Mouse (Mus musculus) 3T3-L1 (cell line): ENCODE measurements around the gene Pi16.

ENCODE experiments used
- DNase-seq: peaks from one replicate; pipeline ENCODE4 v3.0.0-alpha.2; 2015; ENCODE audit warnings: low read depth, low spot score

The Pi16 gene

DNA sequence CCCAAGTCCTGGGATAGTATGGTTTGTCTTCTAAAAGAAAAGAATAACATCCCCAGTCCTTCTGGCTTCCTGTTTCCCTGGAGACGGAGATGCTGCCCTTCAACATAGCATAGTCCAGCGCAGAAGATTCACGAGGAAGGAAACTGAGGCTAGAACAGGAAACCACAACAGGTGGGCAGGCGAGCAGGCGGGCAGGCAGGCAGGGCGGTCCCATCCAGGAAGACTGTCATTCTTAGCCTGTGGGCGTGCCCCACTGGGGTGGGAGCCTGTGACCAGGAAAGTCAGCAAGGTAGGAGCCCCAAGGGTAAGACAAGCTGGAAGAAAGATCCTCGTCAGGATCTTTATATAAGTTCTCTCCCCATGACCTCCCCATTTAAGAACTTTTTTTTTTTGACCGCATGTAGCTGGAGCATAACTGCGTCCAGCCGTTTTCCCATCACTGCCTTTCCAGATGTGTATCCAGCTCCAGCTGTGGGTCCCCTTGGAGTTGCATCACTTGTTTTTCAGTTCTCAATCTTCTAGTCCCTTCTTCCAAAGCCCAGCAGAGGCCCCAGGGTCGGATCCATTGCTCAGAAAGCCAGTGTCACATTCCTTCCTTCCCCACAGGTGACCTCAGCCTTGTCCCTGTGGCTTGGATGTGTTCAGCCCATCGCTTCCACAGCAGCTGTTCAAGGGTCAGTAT is 13.0 kb upstream of the Pi16 start:
- no peak for DNase-seq

- DNase-seq = no peak
These were observed 12.2 kb upstream of the Pi16 start for GRCm38 (mm10) chr17:29305058-29305806.

- no peak for DNase-seq
These were observed 11.6 kb upstream of the Pi16 start for GRCm38 (mm10) chr17:29305871-29306270.

GRCm38 (mm10) chr17:29310056-29310623 is 7.3 kb upstream of the Pi16 start:
- DNase-seq = no peak

DNA sequence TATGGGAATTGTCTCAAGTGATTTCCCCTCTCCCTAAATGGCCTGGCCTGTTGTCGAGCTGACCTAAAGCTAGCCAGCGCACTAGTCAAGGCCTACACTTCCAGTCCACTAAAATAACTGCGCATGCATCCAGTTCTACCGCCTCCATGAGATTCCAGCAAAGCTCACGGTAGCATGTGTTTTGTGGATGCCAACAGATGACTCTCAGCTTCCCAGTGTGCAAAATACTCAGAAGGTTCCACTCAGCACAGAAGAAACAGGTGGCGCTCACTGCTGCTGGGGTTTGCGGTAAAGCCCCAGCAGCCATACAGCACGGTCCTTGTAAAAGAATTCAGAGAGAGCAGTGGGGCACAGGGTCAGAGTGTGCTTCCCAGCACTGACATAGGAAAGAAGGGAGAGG is 5.9 kb upstream of the Pi16 start:
- DNase-seq = no peak

- peak; percentile 62 for DNase-seq
These were observed 5.4 kb upstream of the Pi16 start for GRCm38 (mm10) chr17:29312082-29312481.

GRCm38 (mm10) chr17:29313300-29313699 is 4.2 kb upstream of the Pi16 start:
- no peak for DNase-seq

DNA sequence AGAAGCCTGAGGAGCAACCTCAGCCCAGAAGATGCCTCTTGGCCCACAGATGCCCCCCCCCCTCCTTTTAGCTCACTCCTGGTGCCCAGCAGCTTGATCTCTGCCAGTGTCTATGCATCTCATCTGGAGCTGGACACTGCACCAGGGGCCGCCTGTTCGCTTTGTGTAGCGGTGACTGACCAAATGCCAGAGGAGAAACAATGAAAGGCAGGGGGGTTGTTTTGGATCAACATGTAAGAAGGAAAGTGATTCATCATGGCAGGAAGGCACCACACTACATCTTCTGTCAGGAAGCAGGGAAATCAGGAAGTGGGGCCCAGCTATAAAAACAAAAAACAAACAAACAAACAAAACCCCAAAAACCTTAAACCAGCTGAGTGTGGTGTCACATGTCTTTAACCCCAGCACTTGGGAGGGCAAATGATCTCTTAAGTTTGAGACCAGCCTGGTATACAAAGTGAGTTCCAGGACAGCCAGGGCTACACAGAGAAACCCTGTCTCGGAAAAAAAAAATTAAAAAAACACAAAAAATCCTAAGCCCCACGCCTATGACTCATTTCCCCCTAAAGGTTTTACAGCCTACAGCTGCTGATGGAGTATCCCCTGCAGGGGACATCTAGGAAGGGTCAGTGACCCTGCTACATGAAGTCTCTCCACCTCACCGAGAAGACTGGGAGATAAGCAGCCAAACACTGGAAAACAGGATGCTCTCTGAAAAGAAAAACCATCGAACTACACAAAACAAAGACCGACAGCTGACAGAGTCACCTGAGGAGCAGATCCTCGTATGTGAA is 1.6 kb upstream of the Pi16 start:
- DNase-seq = peak; percentile 77

- peak; percentile 30 for DNase-seq
These were observed 589 bp upstream of the Pi16 start for GRCm38 (mm10) chr17:29316891-29317290.

DNA sequence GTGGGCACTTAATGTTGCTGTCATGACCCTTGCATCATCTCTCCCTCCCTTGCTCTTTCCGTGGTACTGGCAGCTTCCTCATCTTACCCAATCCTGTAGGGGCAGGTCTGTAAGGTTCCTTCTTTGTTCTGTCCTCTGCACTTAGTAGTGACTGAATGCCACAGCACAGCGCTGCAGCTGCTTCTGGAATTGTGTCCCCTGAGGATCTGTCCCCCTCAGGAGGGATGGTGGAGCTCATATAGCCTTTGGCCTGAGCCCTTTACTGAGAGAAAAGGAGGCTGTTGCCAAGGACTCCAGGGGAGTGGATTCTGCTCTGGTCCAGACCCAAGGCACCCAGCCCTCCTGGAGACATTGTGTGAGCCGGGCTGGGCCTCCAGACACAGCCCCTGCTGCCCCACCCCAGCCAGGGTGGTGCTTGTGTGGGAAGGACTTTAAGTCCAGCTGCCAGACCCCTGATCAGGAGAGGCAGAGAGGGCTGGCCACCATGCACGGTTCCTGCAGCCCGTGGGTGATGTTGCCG is 1.3 kb downstream of the Pi16 start:
- peak; percentile 34 for DNase-seq

- DNase-seq = no peak
These were observed 2.0 kb downstream of the Pi16 start for GRCm38 (mm10) chr17:29319476-29319875.

- no peak for DNase-seq
These were observed 2.6 kb downstream of the Pi16 start for GRCm38 (mm10) chr17:29319881-29320639.

DNA sequence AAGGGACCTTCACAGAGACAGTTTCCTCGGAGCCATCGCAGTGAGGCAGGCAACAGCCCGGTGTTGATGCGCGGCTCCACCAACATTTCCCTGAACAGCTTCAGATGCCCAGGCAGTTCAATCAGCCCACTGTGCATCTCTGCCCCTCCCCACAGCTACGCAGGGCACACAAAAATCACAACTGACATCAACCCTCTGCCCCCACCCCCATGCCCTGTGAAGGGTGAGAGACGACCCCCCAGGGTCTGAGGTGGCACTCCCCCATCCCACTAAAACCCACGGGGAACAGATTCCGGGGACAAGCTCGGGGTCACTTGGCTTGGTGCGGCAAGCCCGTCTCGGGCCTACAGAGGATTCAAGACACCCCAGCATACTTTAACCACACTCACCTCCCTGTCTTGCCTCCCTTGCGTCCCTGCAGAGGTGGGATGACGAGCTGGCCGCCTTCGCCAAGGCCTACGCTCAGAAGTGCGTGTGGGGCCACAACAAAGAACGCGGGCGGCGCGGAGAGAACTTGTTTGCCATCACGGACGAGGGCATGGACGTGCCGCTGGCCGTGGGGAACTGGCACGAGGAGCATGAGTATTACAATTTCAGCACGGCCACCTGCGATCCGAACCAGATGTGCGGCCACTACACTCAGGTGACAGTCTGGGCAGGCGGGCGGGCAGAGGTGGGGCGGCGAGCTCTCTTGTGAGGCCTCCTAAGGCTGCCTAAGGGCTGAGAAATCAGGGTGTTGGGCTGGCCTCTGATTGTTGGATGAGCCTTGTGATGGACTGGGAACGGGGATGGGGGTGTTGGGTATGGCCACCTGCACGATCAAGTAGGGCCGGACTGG is 4.5 kb downstream of the Pi16 start:
- no peak for DNase-seq

GRCm38 (mm10) chr17:29322603-29322962 is 5.1 kb downstream of the Pi16 start:
- DNase-seq = no peak

DNA sequence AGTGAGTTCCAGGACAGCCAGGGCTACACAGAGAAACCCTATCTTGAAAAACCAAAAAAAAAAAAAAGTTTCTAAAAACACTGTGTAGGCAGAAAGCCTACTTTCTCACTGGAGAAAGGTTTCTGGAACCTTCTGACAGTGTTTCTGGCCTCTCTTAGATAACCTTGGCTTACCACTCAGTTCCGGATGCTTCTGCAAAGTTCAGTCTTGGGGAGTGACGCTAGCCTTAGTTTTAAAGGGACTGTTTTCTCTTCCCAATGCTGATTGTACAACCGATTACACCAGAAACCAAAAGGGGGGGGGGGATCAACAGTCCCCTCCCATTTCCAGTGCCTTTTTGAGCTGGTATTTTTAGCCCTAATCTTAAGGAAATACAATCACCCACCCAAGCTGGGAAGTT is 6.1 kb downstream of the Pi16 start:
- DNase-seq = no peak

- DNase-seq = no peak
These were observed 8.4 kb downstream of the Pi16 start for GRCm38 (mm10) chr17:29325831-29326230.

DNA sequence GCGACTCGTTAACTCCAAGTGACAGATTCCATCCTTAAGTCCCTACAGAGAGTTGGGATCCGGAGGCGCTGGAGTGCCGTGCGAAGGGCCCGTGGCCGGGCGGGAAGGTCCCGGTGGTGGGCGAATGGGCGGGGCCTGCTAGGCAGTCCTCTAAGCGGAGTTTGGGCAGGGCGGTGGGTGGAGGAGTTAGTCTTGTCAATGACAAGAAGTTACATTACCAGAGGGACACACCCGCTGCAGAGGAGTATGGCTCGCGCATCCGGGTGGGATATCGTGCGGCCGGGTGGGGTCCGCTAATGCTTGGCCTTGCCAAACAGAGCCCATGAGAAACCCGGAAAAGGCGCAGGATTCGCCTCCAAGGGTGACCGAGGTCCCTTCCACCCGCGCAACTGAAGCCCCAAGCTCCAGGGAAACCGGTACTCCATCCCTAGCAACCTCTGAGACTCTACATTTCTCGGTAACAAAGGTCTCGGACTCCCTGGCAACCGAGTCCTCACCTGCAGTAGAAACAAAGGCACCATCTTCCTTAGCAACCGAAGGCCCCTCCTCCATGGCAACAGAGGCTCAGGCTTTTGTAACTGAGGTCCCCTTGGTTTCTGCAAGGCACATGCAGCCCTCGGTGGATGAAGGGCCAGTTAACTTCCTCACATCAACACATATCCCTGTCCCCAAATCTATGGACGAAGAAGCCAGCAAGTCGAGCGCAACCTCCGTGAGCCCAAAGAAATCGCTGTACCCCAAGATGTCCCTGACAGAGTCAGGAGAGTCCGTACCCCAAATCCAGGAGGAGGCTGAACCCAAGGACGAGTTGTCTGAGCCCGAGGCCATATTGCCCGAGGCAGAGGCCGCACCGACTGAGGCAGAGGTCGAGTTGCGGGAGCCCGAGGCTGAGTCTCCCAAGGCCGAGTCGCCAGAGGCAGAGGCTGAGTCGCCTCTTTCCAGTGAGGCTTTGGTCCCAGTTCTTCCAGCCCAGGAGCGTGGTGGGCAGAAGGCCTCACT is 9.3 kb downstream of the Pi16 start:
- DNase-seq = no peak

DNA sequence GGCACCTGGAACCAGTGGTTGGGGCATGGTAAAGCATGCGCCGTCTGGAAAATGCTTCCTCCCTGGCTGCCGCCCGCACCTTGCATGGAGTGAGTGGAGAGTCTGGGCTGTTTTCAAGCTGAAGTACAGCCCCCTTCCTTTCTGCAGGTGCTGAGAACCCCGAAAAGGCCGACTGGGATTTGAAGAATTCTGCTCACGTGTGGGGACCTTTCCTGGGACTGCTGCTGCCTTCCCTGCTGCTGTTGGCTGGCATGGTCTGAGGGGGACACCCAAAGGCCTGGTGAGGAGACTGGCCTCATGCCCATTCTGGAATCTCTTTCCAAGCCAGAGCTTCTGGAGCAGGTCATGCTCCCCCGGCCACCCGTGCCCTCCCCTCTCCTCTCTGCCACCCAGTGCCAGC is 10.2 kb downstream of the Pi16 start:
- no peak for DNase-seq

DNA sequence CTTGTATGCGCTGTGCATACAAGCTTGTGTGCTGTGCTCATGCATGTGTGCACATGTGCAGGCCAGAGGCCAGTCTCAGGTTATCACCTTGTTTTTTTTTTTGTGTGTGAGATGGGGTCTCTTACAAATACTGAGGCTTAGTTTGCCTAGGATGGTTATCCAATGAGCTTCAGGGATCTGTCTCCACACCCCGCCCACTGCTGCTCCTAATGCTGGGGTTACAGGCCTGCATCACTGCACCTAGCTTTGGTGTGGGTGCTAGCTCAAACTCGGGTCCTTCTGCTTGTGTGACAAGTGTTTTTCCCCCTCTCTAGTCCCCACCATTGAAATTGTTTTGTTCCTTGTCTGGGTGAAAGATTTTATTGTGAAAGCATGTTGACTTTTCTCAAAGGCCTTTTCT is 12.7 kb downstream of the Pi16 start:
- DNase-seq = no peak
